20 mouse cellular contexts compared by ENCODE assay signal in genomic region chr9:42076256-42076849, GRCm38 (mm10). TPM values are rescaled to one million over a fixed set of nuclear protein-coding genes. Genes with fewer than 3 reads are reported as not detected.
DNase-seq lines count a peak whose midpoint lies in the region; ATAC-seq lines count a peak whose summit lies in the region.
"Had no signal": no experiment of that assay in that cellular context is flagged by ENCODE, and none has a peak within 500 bp of the region (broad histone marks: within the 10 kb centered on the region; RNA-seq: fewer than 3 reads in every experiment).

No protein-coding gene starts in this region.

- no peak overlapping the region for H3K4me3 ChIP-seq in heart, embryonic 10.5 days
- H3K4me3 ChIP-seq: embryonic facial prominence, embryonic 10.5 days; forebrain, embryonic 13.5 days; heart, embryonic 12.5 days; hindbrain, embryonic 15.5 days had no signal

- WGBS in heart, embryonic 10.5 days: 86% methylated on average over 10 of the region's 10 CpGs

- intact Hi-C loops in gastrocnemius, postnatal 14 days (cut with DNase I; ENCODE audit: low total_unique reads): loop anchor here (5.0 kb wide), 1 partner anchor 41 kb away; no protein-coding TSS in a partner anchor

- 0 out of 2 replicates have a peak, but pooled peaks cover 9% of the 10 kb centered on the region for H3K4me1 ChIP-seq in heart, embryonic 10.5 days
- H3K4me1 ChIP-seq: embryonic facial prominence, embryonic 10.5 days; forebrain, embryonic 13.5 days; heart, embryonic 12.5 days had no signal

- no peaks in the 10 kb centered on the region for H3K27me3 ChIP-seq in heart, embryonic 10.5 days (ENCODE audit: insufficient read depth, poor library complexity, severe bottlenecking)
- H3K27me3 ChIP-seq: forebrain, embryonic 13.5 days; heart, embryonic 12.5 days; hindbrain, embryonic 15.5 days had no signal

- H3K27ac ChIP-seq in heart, embryonic 10.5 days: no peak overlapping the region
- H3K27ac ChIP-seq: embryonic facial prominence, embryonic 10.5 days; forebrain, embryonic 13.5 days; hindbrain, embryonic 15.5 days had no signal

- peaks cover 10% of the 10 kb centered on the region for H3K36me3 ChIP-seq in heart, embryonic 10.5 days
- H3K36me3 ChIP-seq: embryonic facial prominence, embryonic 10.5 days; heart, embryonic 12.5 days had no signal

- H3K9me3 ChIP-seq in heart, embryonic 10.5 days: no peaks in the 10 kb centered on the region
- H3K9me3 ChIP-seq: embryonic facial prominence, embryonic 10.5 days; forebrain, embryonic 13.5 days; heart, embryonic 12.5 days; hindbrain, embryonic 15.5 days had no signal

- ATAC-seq in megakaryocyte, adult 5-6 weeks (ENCODE audit: poor library complexity, severe bottlenecking): peak; percentile 56; the same call in 1 of the 2 replicates
- no peak; the same call in 1 of the 2 replicates for ATAC-seq in granulocyte monocyte progenitor cell, adult 5-6 weeks (replicated peaks; ENCODE audit: poor library complexity, severe bottlenecking)
- ATAC-seq: forebrain, embryonic 13.5 days; forebrain, postnatal 0 days; inflammation-experienced regulatory T-cells, adult 6 months; intestine, postnatal 0 days had no signal

- peak; percentile 58 for DNase-seq in heart, embryonic 10.5 days (ENCODE audit: low spot score)
- DNase-seq in heart, postnatal 4 days: no peak
- DNase-seq in T-cell, adult 2 months (ENCODE audit: low spot score): peak; percentile 27
- DNase-seq in kidney, adult 18-20 months: no peak
- no peak for DNase-seq in gastrocnemius, postnatal 14 days
- DNase-seq: adrenal gland, postnatal 10 days; cerebellum, adult 11-12 months; cerebellum, adult 9-11 months; forebrain, postnatal 0 days; gastrocnemius, postnatal 25 days; heart, adult 18-20 months had no signal

RNA-seq across cellular contexts. Expression of gene Sorl1, which starts 47.7 kb away (rescaled TPM):
- polyA plus RNA-seq in heart, embryonic 10.5 days (2016; fragmentation: Nextera tagmentation; extraction: Ambion mirVana): 6.8 and 12.6 TPM in 2 replicates
- total RNA-seq in heart, postnatal 4 days (2021): 1 to 10 TPM; 5.1 to 5.3 TPM
- total RNA-seq in megakaryocyte, adult 5-6 weeks (2015): 108 and 111 TPM in 2 replicates
- 123 and 172 TPM in 2 replicates for total RNA-seq in megakaryocyte, adult 5-6 weeks (2017)
- total RNA-seq in granulocyte monocyte progenitor cell, adult 5-6 weeks (2014; fragmentation: Nextera tagmentation): 19.1 and 22.0 TPM in 2 replicates
- 29.8 and 45.2 TPM in 2 replicates for total RNA-seq in granulocyte monocyte progenitor cell, adult 5-6 weeks (2017)
- total RNA-seq in gastrocnemius, postnatal 14 days (2021): 10 to 100 TPM; 31.8 to 33.4 TPM
- total RNA-seq: MEL had no signal

Comparison
In these comparisons a context has a peak if more than half of its experiments do, and no peak if none do; other contexts are left out.
1. DNase-seq: peak in heart, embryonic 10.5 days (single experiment) and T-cell, adult 2 months (single experiment); none in heart, postnatal 4 days (single experiment), kidney, adult 18-20 months (single experiment) and gastrocnemius, postnatal 14 days (single experiment).